ENCODE assay signal across 7 mouse cellular contexts in the genomic region with DNA sequence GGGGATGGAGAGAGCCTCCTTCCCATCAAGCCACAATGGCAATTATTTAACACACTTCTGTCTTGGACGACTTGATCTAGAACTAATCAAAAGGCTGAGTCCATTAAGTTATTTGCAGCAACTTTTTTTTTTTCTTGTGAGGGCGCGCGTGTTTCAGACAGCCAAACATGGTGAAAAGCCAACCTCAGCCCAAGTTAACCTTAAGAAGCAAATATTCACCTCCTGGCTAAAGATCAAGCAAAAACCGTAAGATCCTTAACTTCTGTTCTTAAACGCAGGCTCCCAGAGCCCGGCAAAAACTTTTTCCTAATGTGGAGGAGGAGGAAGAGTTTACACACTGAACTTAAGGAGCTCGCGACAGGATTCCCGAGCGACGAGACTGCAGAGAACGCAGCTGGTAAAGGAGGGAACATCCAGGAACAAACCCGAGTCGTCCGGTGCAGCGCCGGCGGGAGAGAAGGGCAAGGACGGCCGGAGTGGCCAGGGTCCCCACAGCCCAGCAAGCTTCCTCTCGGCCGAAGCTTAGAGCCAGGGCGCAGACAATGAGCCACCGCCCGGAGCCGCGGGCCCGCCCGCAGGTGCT. TPM values are rescaled to one million over a fixed set of nuclear protein-coding genes. Genes with fewer than 3 reads are reported as not detected.
DNase-seq lines count a peak whose midpoint lies in the region; ATAC-seq and TF ChIP-seq lines count a peak whose summit lies in the region.

No protein-coding gene starts in this region.

- H3K27ac ChIP-seq in bone marrow macrophage, adult 2 months (ENCODE audit: insufficient read depth, low read depth, low read length), result peak overlapping the region; percentile 87
- peak overlapping the region; percentile 94 for H3K27ac ChIP-seq in forebrain, embryonic 13.5 days
- H3K27ac ChIP-seq in kidney, embryonic 14.5 days (ENCODE audit: low read depth, low read length), result peak overlapping the region; percentile 96

- ATAC-seq in megakaryocyte, adult 5-6 weeks (ENCODE audit: poor library complexity, severe bottlenecking), result no peak; the same call in 1 of the 2 replicates
- ATAC-seq in forebrain, embryonic 13.5 days, result no peak
- ATAC-seq in kidney, embryonic 14.5 days (ENCODE audit: low FRiP score, low TSS enrichment), result no peak; the same call in 1 of the 2 replicates

- H3K4me2 ChIP-seq in forebrain, embryonic 13.5 days, result peak overlapping the region; percentile 79
- peak overlapping the region; percentile 84 for H3K4me2 ChIP-seq in kidney, embryonic 14.5 days (replicated peaks; ENCODE audit: low read depth, low read length)

- WGBS in forebrain, embryonic 13.5 days, result 0% methylated on average over 30 of the region's 30 CpGs
- under 1% methylated on average over 30 of the region's 30 CpGs for WGBS in kidney, embryonic 14.5 days

- peak overlapping the region; percentile 97 for H3K4me3 ChIP-seq in megakaryocyte, embryonic 14.5 days (replicated peaks)
- H3K4me3 ChIP-seq in bone marrow macrophage, adult 2 months (ENCODE audit: insufficient read depth, low read length), result peak overlapping the region; percentile 99
- peak overlapping the region; percentile 99 for H3K4me3 ChIP-seq in forebrain, embryonic 13.5 days
- H3K4me3 ChIP-seq in kidney, embryonic 14.5 days (ENCODE audit: low read length), result peak overlapping the region; percentile 95

- no peaks in the 10 kb centered on the region for H3K9me3 ChIP-seq in megakaryocyte, embryonic 14.5 days
- H3K9me3 ChIP-seq in forebrain, embryonic 13.5 days (replicated peaks), result no peaks in the 10 kb centered on the region
- H3K9me3 ChIP-seq in kidney, embryonic 14.5 days (ENCODE audit: control insufficient read depth, low read length), result no peaks in the 10 kb centered on the region

- peaks cover 40% of the 10 kb centered on the region for H3K4me1 ChIP-seq in megakaryocyte, embryonic 14.5 days
- peaks cover 12% of the 10 kb centered on the region for H3K4me1 ChIP-seq in bone marrow macrophage, adult 2 months (ENCODE audit: control insufficient read depth, insufficient read depth, low read length)
- peaks cover 24% of the 10 kb centered on the region for H3K4me1 ChIP-seq in forebrain, embryonic 13.5 days
- peaks cover 16% of the 10 kb centered on the region for H3K4me1 ChIP-seq in kidney, embryonic 14.5 days (ENCODE audit: control insufficient read depth, insufficient read depth, low read length)

- DNase-seq in lung, postnatal 14 days, result peak; percentile 48
- DNase-seq in right cerebral cortex, postnatal 4 days, result peak; percentile 43

- H3K27me3 ChIP-seq in megakaryocyte, embryonic 14.5 days (replicated peaks), result no peaks in the 10 kb centered on the region
- H3K27me3 ChIP-seq in forebrain, embryonic 13.5 days, result no peaks in the 10 kb centered on the region
- H3K27me3 ChIP-seq in kidney, embryonic 14.5 days (ENCODE audit: control insufficient read depth, insufficient read depth, low read length), result no peaks in the 10 kb centered on the region

- H3K9ac ChIP-seq in forebrain, embryonic 13.5 days, result peak overlapping the region; percentile 96
- peak overlapping the region; percentile 98 for H3K9ac ChIP-seq in kidney, embryonic 14.5 days (ENCODE audit: low read depth, low read length)

- H3K36me3 ChIP-seq in megakaryocyte, embryonic 14.5 days (replicated peaks; ENCODE audit: low read length), result peaks cover 10% of the 10 kb centered on the region
- peaks cover 8% of the 10 kb centered on the region for H3K36me3 ChIP-seq in forebrain, embryonic 13.5 days (ENCODE audit: poor library complexity, severe bottlenecking)
- H3K36me3 ChIP-seq in kidney, embryonic 14.5 days (ENCODE audit: control insufficient read depth, insufficient read depth, low read length), result no peaks in the 10 kb centered on the region

- TF ChIP-seq POLR2A in bone marrow macrophage, adult 2 months (IDR thresholded peaks at IDR 0.05; ENCODE audit: borderline replicate concordance, low read depth, low read length), result no peak

- no peak for TF ChIP-seq CTCF in bone marrow macrophage, adult 2 months (IDR thresholded peaks at IDR 0.05; ENCODE audit: low read depth, low read length)

RNA-seq across cellular contexts. Expression of a gene that starts 0.6 kb away (rescaled TPM):
- polyA plus RNA-seq in megakaryocyte, embryonic 14.5 days (2012; ENCODE audit: insufficient read depth, low replicate concordance), result 16.0 and 24.5 TPM in 2 replicates
- total RNA-seq in megakaryocyte, adult 5-6 weeks (2015), result 78.8 and 81.9 TPM in 2 replicates
- total RNA-seq in megakaryocyte, adult 5-6 weeks (2017), result 78.5 and 88.8 TPM in 2 replicates
- 58.8 and 63.0 TPM in 2 replicates for polyA plus RNA-seq in bone marrow macrophage, adult 2 months (2012; ENCODE audit: insufficient read depth, insufficient read length, missing spikeins)
- polyA plus RNA-seq in forebrain, embryonic 13.5 days (2015; fragmentation: Nextera tagmentation; extraction: Ambion mirVana), result 42.5 and 45.4 TPM in 2 replicates
- 30.3 and 42.0 TPM in 2 replicates for polyA plus RNA-seq in kidney, embryonic 14.5 days (2014; fragmentation: Nextera tagmentation; extraction: Ambion mirVana)

RNA-seq across cellular contexts. Expression of a gene that starts 21.0 kb away (rescaled TPM):
- 30.0 and 61.3 TPM in 2 replicates for polyA plus RNA-seq in megakaryocyte, embryonic 14.5 days (2012; ENCODE audit: insufficient read depth, low replicate concordance)
- 84.8 and 109 TPM in 2 replicates for total RNA-seq in megakaryocyte, adult 5-6 weeks (2015)
- 33.2 and 38.3 TPM in 2 replicates for total RNA-seq in megakaryocyte, adult 5-6 weeks (2017)
- 39.1 and 49.3 TPM in 2 replicates for polyA plus RNA-seq in bone marrow macrophage, adult 2 months (2012; ENCODE audit: insufficient read depth, insufficient read length, missing spikeins)
- 148 and 158 TPM in 2 replicates for polyA plus RNA-seq in forebrain, embryonic 13.5 days (2015; fragmentation: Nextera tagmentation; extraction: Ambion mirVana)
- polyA plus RNA-seq in kidney, embryonic 14.5 days (2014; fragmentation: Nextera tagmentation; extraction: Ambion mirVana), result 147 and 155 TPM in 2 replicates

RNA-seq across cellular contexts. Expression of a gene that starts 21.1 kb away (rescaled TPM):
- polyA plus RNA-seq in megakaryocyte, embryonic 14.5 days (2012; ENCODE audit: insufficient read depth, low replicate concordance), result 1.6 and 2.0 TPM in 2 replicates
- 24.0 and 27.4 TPM in 2 replicates for total RNA-seq in megakaryocyte, adult 5-6 weeks (2015)
- 36.6 and 44.3 TPM in 2 replicates for total RNA-seq in megakaryocyte, adult 5-6 weeks (2017)
- 10.9 and 12.2 TPM in 2 replicates for polyA plus RNA-seq in bone marrow macrophage, adult 2 months (2012; ENCODE audit: insufficient read depth, insufficient read length, missing spikeins)
- polyA plus RNA-seq in forebrain, embryonic 13.5 days (2015; fragmentation: Nextera tagmentation; extraction: Ambion mirVana), result 39.5 and 44.3 TPM in 2 replicates
- 39.7 and 43.8 TPM in 2 replicates for polyA plus RNA-seq in kidney, embryonic 14.5 days (2014; fragmentation: Nextera tagmentation; extraction: Ambion mirVana)
